Mouse (Mus musculus): Measurements from ENCODE around the gene Gm8267. TPM values are rescaled to one million over a fixed set of nuclear protein-coding genes. Genes with fewer than 3 reads are reported as not detected.
"Not testable (repeated sequence)": the region's sequence is repeated elsewhere in the genome, so short reads cannot be mapped to it uniquely, and the experiment has no call there.

Gm8267 gene
- total RNA-seq (2021): not detected
- long read RNA-seq, experiment 1: 0 reads
- long read RNA-seq, experiment 2: 0 reads

- no peak for DNase-seq (ENCODE audit: low spot score in 2 of 2)
Observed at GRCm38 (mm10) chr14:44750240-44750639, at the start of gene Gm8267. Gm8267 (minus strand) TSS chr14:44750340.

GRCm38 (mm10) chr14:44789537-44790382, 39.6 kb upstream of the Gm8267 start:
- DNase-seq (ENCODE audit: low spot score in 2 of 2): not testable (repeated sequence)

GRCm38 (mm10) chr14:44742789-44743188, 7.4 kb downstream of the Gm8267 start:
- not testable (repeated sequence) for DNase-seq (ENCODE audit: low spot score in 2 of 2)

DNA sequence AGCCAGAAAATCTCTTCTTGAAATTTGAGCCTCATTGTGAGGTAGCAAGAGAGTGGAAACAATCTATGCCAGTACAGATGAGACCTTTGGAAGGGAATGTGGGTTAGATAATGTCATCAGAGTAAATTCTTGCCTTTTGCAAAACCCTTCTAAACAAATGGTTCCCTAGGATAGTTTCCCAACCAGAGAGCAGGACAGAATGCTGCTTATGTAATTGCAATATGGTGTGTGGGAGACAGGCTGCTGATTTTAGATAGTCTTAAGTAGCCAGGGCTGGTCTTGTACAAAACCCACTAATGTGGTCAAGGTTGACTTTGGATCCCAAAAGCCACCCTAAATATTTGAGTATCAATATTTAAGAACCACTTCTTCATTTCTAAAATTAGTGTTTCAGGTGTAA, 19.4 kb downstream of the Gm8267 start:
- DNase-seq (ENCODE audit: low spot score in 2 of 2): not testable (repeated sequence)

GRCm38 (mm10) chr14:44706356-44706755, 43.8 kb downstream of the Gm8267 start, which contains the start of gene Gm8257:
Gm8257 (minus strand) TSS chr14:44706456.
- not testable (repeated sequence) for DNase-seq (ENCODE audit: low spot score in 2 of 2)

Other genes with a start within 250 kb of the Gm8267 start
- not detected for gene Gm17093, start 232.1 kb downstream of the Gm8267 start, total RNA-seq (2021)
- not detected for gene Gm8247, start 167.2 kb downstream of the Gm8267 start, total RNA-seq (2021)
- gene Gm5624, start 122.4 kb downstream of the Gm8267 start, total RNA-seq (2021): not detected
- gene Gm8257, start 43.9 kb downstream of the Gm8267 start, total RNA-seq (2021): not detected
- gene Ptgdr, start 109.0 kb upstream of the Gm8267 start, total RNA-seq (2021): under 1 TPM in 1 of 2 experiments, not detected in 1; 0.08 TPM
- gene Ptger2, start 237.9 kb upstream of the Gm8267 start, total RNA-seq (2021): 1 to 10 TPM in 1 of 2 experiments, under 1 TPM in 1; 0.78 to 1.0 TPM

All from adrenal gland, postnatal 4 days (tissue).